Mouse (Mus musculus): ENCODE results near the gene Oaz2.
"Not testable (repeated sequence)": the region's sequence is repeated elsewhere in the genome, so short reads cannot be mapped to it uniquely, and the experiment has no call there.

Oaz2 gene

DNA sequence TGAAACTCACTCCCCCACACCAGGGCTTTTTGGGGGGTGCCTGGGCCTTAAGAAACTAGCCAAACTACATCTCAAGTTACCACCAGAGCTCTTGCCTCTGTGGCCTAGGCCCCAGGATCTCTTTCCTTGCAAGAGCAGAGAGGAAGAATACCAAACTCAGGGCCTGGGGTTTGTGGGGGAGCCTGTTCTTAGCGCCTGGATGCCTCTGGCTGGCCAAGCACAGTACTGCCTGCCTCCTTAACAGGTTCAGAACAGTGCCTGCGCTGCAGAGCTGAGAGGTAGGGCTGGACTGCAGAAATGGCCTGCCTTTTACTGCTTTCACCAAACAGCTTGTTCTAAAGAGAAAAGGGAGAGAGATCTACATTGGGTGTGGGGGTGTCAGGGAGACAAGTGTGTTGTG is 22.1 kb downstream of the Oaz2 start:
- not testable (repeated sequence) for ATAC-seq (ENCODE audit: insufficient number of reproducible peaks, low FRiP score, low TSS enrichment)

- no peak for ATAC-seq (ENCODE audit: insufficient number of reproducible peaks, low FRiP score, low TSS enrichment)
Measured at GRCm38 (mm10) chr9:65692466-65692865, 24.7 kb downstream of the Oaz2 start.

- no peak for ATAC-seq (ENCODE audit: insufficient number of reproducible peaks, low FRiP score, low TSS enrichment)
Measured at GRCm38 (mm10) chr9:65692959-65693603, 25.3 kb downstream of the Oaz2 start.

GRCm38 (mm10) chr9:65695646-65696045 is 27.8 kb downstream of the Oaz2 start:
- peak; percentile 61; the same call in 1 of the 2 replicates for ATAC-seq (ENCODE audit: insufficient number of reproducible peaks, low FRiP score, low TSS enrichment)

GRCm38 (mm10) chr9:65696337-65696736 is 28.5 kb downstream of the Oaz2 start:
- no peak for ATAC-seq (ENCODE audit: insufficient number of reproducible peaks, low FRiP score, low TSS enrichment)

- ATAC-seq (ENCODE audit: insufficient number of reproducible peaks, low FRiP score, low TSS enrichment), result no peak
Measured at GRCm38 (mm10) chr9:65697356-65697755, 29.6 kb downstream of the Oaz2 start.

- ATAC-seq (ENCODE audit: insufficient number of reproducible peaks, low FRiP score, low TSS enrichment), result no peak
Measured at GRCm38 (mm10) chr9:65697992-65698391, 30.2 kb downstream of the Oaz2 start.

DNA sequence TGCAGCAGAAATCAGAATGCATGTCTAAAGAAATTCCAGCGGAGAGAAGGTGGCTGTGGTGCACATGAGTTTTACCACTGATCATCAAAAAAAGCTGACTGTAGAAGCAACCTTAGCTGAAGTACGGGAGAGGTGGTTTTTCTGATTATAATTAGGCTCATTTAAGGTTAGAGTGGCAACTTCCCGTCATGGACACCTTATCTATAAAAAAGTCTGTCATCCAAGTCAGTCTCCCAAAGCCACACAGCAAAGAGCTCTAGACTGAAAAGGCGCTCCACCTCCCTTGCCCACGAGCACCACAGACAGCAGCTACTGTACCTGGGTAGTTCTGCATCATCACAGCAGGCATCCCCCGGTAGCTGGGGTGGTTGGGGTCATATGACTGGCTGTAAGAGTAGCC is 32.7 kb downstream of the Oaz2 start:
- no peak for ATAC-seq (ENCODE audit: insufficient number of reproducible peaks, low FRiP score, low TSS enrichment)

DNA sequence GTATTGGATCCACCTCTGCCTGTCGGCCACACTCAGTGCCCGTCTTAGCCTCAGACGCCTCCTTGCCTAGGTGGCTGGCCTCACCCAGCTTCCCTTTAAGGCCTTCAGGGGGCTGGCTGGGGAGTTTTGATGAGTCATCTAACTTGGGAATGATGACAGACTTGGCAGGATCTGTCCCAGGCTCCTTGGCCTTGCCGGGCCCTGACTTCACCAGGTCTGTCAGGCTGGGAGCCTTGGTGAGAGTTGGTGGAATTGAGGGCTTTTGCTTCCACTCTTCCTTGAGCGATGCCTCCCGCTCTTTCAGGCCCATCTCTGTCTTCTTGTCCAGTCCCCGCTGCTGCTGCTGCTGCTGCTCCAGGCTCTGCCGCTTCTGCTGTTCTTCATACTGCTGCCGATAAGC is 34.5 kb downstream of the Oaz2 start:
- no peak for ATAC-seq (ENCODE audit: insufficient number of reproducible peaks, low FRiP score, low TSS enrichment)

DNA sequence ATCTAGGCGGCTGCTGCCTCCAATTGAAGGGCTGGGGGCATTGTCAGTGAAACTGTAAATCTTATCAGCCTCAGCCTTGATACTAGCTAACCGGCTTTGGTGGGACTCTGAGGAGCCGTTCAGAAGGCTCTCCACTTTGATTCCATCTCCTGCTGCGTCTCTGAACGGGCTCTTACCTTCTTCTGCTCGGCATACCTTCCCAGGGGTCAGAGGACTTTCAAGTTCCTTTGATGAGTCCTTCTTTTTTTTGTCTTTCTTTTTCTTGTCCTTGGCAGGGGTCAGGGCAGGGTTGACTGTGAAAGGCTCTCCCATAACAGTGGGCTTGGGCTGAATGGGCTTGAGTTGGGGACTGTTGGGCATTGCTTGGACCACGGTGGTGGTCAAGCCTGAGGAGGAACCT is 35.4 kb downstream of the Oaz2 start:
- no peak for ATAC-seq (ENCODE audit: insufficient number of reproducible peaks, low FRiP score, low TSS enrichment)

GRCm38 (mm10) chr9:65703926-65704595 is 36.3 kb downstream of the Oaz2 start:
- no peak for ATAC-seq (ENCODE audit: insufficient number of reproducible peaks, low FRiP score, low TSS enrichment)

- ATAC-seq (ENCODE audit: insufficient number of reproducible peaks, low FRiP score, low TSS enrichment), result no peak
Measured at GRCm38 (mm10) chr9:65718195-65718594, 50.4 kb downstream of the Oaz2 start.

GRCm38 (mm10) chr9:65721161-65721566 is 53.4 kb downstream of the Oaz2 start:
- no peak for ATAC-seq (ENCODE audit: insufficient number of reproducible peaks, low FRiP score, low TSS enrichment)

GRCm38 (mm10) chr9:65724471-65725290 is 56.9 kb downstream of the Oaz2 start:
- ATAC-seq (ENCODE audit: insufficient number of reproducible peaks, low FRiP score, low TSS enrichment), result 0 out of 2 replicates have a peak, but pooled peaks have one; percentile 10

DNA sequence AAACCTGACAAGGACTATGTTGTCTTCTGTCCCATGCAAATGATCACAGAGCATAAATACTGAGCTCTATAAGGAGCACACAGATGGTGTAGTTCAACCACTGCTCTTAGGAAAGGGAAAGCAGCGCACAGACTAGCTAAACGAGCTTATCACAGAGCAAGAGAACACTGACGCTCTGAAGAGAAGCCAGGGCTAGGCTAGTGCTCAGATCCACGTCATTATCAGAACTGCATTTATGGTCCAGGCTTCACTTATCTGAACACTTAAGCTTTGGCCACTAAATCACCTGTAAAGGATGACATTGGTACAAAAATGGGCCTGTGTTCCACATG is 57.5 kb downstream of the Oaz2 start:
- ATAC-seq (ENCODE audit: insufficient number of reproducible peaks, low FRiP score, low TSS enrichment), result 0 out of 2 replicates have a peak, but pooled peaks have one; percentile 26

DNA sequence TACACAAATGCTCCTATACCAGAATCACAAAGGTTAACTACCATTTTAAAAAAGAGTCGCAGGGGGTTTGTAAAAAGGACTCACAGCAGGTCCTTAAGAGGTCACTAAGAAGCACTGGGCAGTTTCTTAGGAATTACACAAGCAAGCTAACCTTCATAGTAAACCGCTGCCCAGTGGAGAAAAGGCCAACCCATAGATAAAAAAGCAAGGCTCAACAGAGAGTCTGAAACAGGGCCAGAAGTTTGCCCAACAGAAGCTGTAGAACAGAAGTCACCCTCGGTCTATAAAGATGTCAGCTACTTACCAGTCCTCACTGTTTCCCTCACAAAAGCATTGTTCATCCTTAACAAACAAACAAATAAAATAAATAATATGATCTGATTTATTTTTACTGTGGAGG is 58.6 kb downstream of the Oaz2 start:
- no peak for ATAC-seq (ENCODE audit: insufficient number of reproducible peaks, low FRiP score, low TSS enrichment)

DNA sequence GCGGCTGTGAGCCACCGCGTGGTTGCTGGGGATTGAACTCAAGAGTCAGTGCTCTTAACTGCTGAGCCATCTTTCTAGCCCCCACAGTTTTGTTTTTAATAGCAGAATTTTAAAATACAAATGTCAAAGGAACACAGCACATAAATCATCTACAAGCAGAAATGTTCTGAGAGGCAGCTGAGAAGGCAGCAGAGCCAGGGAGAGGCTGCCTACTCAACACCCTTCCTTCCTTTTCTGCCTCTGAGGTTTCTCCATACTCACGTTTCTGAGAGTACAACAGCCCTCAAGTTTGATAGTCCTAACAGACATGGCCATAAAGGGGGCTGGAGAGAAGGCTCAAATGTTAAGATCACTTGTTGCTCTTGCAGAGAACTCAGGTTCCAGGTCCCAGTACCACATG is 59.7 kb downstream of the Oaz2 start:
- ATAC-seq (ENCODE audit: insufficient number of reproducible peaks, low FRiP score, low TSS enrichment), result no peak

- ATAC-seq (ENCODE audit: insufficient number of reproducible peaks, low FRiP score, low TSS enrichment), result no peak
Measured at GRCm38 (mm10) chr9:65728588-65728987, 60.8 kb downstream of the Oaz2 start.

DNA sequence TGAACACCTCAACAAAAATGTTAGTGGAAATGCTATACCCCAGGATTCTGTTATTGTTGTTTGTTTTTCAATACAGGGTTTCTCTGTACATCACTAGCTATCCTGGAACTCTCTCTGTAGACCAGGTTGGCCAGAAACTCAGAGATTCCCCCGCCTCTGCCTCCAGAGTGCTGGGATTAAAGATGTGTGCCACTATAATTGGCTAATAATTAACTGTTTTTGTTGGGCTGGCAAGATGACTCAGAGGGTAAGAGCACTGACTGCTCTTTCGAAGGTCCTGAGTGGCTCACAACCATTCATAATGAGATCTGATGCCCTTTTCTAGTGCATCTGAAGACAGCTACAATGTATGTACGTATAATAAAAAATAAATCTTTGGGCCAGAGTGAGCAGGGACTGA is 67.1 kb downstream of the Oaz2 start:
- no peak for ATAC-seq (ENCODE audit: insufficient number of reproducible peaks, low FRiP score, low TSS enrichment)

Data from cerebellum, adult (tissue).